23 mouse cellular contexts compared by ENCODE assay signal in genomic region chr19:29487326-29488072, GRCm38 (mm10). TPM values are rescaled to one million over a fixed set of nuclear protein-coding genes. Genes with fewer than 3 reads are reported as not detected.
A peak's percentile ranks its signal among the peaks of the same experiment; 100 is the strongest.
DNase-seq lines count a peak whose midpoint lies in the region; ATAC-seq and TF ChIP-seq lines count a peak whose summit lies in the region.
"Had no signal": no experiment of that assay in that cellular context is flagged by ENCODE, and none has a peak within 500 bp of the region (broad histone marks: within the 10 kb centered on the region; RNA-seq: fewer than 3 reads in every experiment).

No protein-coding gene starts in this region.

- no peak overlapping the region for H3K9ac ChIP-seq in heart, adult 2 months (ENCODE audit: low read depth, low read length)
- no peak overlapping the region for H3K9ac ChIP-seq in liver, embryonic 12.5 days
- no peak overlapping the region for H3K9ac ChIP-seq in forebrain, postnatal 0 days
- H3K9ac ChIP-seq: embryonic facial prominence, embryonic 12.5 days; heart, embryonic 15.5 days; lung, embryonic 14.5 days; midbrain, embryonic 15.5 days; neural tube, embryonic 15.5 days had no signal

- 81% methylated on average over 14 of the region's 14 CpGs for WGBS in heart, embryonic 10.5 days
- 90% methylated on average over 14 of the region's 14 CpGs for WGBS in heart, adult 2 months
- 82% methylated on average over 14 of the region's 14 CpGs for WGBS in spleen, adult 2 months
- 70% methylated on average over 14 of the region's 14 CpGs for WGBS in liver, embryonic 12.5 days (ENCODE audit: insufficient replicate concordance)
- 80% methylated on average over 14 of the region's 14 CpGs for WGBS in small intestine, adult 2 months
- 93% methylated on average over 14 of the region's 14 CpGs for WGBS in forebrain, postnatal 0 days

- H3K27ac ChIP-seq in heart, embryonic 10.5 days = no peak overlapping the region
- H3K27ac ChIP-seq in heart, adult 2 months = no peak overlapping the region
- H3K27ac ChIP-seq in spleen, adult 2 months (ENCODE audit: insufficient read depth, low read length) = peak overlapping the region; percentile 94
- no peak overlapping the region; the same call in 1 of the 2 replicates for H3K27ac ChIP-seq in liver, embryonic 12.5 days
- H3K27ac ChIP-seq in small intestine, adult 2 months (ENCODE audit: insufficient read depth, low read depth, low read length) = peak overlapping the region; percentile 61; the same call in 1 of the 2 replicates
- no peak overlapping the region for H3K27ac ChIP-seq in forebrain, postnatal 0 days (ENCODE audit: low read depth, low read length)
- H3K27ac ChIP-seq: embryonic facial prominence, embryonic 12.5 days; heart, embryonic 15.5 days; kidney, postnatal 0 days; midbrain, embryonic 15.5 days; neural tube, embryonic 15.5 days had no signal

- no peak for TF ChIP-seq EP300 in heart, adult 2 months (IDR thresholded peaks at IDR 0.05; ENCODE audit: insufficient read depth, low read depth, low read length)

- intact Hi-C loops in heart, adult 2 months (cut with DNase I) = no loop called here

- no peaks in the 10 kb centered on the region for H3K9me3 ChIP-seq in heart, embryonic 10.5 days
- H3K9me3 ChIP-seq in liver, embryonic 12.5 days (replicated peaks) = no peaks in the 10 kb centered on the region
- no peaks in the 10 kb centered on the region for H3K9me3 ChIP-seq in forebrain, postnatal 0 days (ENCODE audit: low read length)
- H3K9me3 ChIP-seq: embryonic facial prominence, embryonic 12.5 days; heart, embryonic 15.5 days; midbrain, embryonic 10.5 days; midbrain, embryonic 15.5 days; neural tube, embryonic 15.5 days had no signal

- no peaks in the 10 kb centered on the region for H3K79me2 ChIP-seq in heart, adult 2 months (replicated peaks; ENCODE audit: control insufficient read depth, insufficient read depth, low read length)

- H3K4me1 ChIP-seq in heart, embryonic 10.5 days = peaks cover 9% of the 10 kb centered on the region; the same call in 1 of the 2 replicates
- H3K4me1 ChIP-seq in heart, adult 2 months (ENCODE audit: control insufficient read depth, insufficient read depth, low read length) = peaks cover 4% of the 10 kb centered on the region
- peaks cover 36% of the 10 kb centered on the region for H3K4me1 ChIP-seq in spleen, adult 2 months (ENCODE audit: control insufficient read depth, insufficient read depth, insufficient read length)
- H3K4me1 ChIP-seq in liver, embryonic 12.5 days = peaks cover 21% of the 10 kb centered on the region
- H3K4me1 ChIP-seq in small intestine, adult 2 months (ENCODE audit: control insufficient read depth, insufficient read depth, insufficient read length, low read length) = peaks cover 3% of the 10 kb centered on the region; the same call in 1 of the 2 replicates
- no peaks in the 10 kb centered on the region for H3K4me1 ChIP-seq in forebrain, postnatal 0 days (ENCODE audit: insufficient read depth)
- H3K4me1 ChIP-seq: embryonic facial prominence, embryonic 12.5 days; heart, embryonic 15.5 days; midbrain, embryonic 15.5 days; neural tube, embryonic 15.5 days had no signal

- TF ChIP-seq POLR2A in heart, adult 2 months (IDR thresholded peaks at IDR 0.05; ENCODE audit: insufficient read depth, low read depth, low read length) = no peak
- no peak for TF ChIP-seq POLR2A in spleen, adult 2 months (IDR thresholded peaks at IDR 0.05; ENCODE audit: low read depth, low read length)
- TF ChIP-seq POLR2A in small intestine, adult 2 months (IDR thresholded peaks at IDR 0.05; ENCODE audit: low read depth, low read length) = no peak

- no peak for ATAC-seq in liver, embryonic 12.5 days
- no peak for ATAC-seq in forebrain, postnatal 0 days
- ATAC-seq: forebrain, embryonic 14.5 days; hindbrain, embryonic 16.5 days; midbrain, embryonic 15.5 days had no signal

- no peaks in the 10 kb centered on the region for H3K27me3 ChIP-seq in heart, embryonic 10.5 days (ENCODE audit: insufficient read depth, poor library complexity, severe bottlenecking)
- H3K27me3 ChIP-seq in heart, adult 2 months (ENCODE audit: control insufficient read depth, insufficient read depth, low read length) = no peaks in the 10 kb centered on the region
- no peaks in the 10 kb centered on the region for H3K27me3 ChIP-seq in spleen, adult 2 months (ENCODE audit: control insufficient read depth, insufficient read depth, low read length)
- no peaks in the 10 kb centered on the region for H3K27me3 ChIP-seq in liver, embryonic 12.5 days (replicated peaks)
- no peaks in the 10 kb centered on the region for H3K27me3 ChIP-seq in small intestine, adult 2 months (ENCODE audit: control insufficient read depth, insufficient read depth, low read length)
- no peaks in the 10 kb centered on the region for H3K27me3 ChIP-seq in forebrain, postnatal 0 days (ENCODE audit: insufficient read depth, low read length)
- H3K27me3 ChIP-seq: embryonic facial prominence, embryonic 12.5 days; heart, embryonic 15.5 days; midbrain, embryonic 15.5 days; neural tube, embryonic 15.5 days had no signal

- TF ChIP-seq CTCF in heart, adult 2 months (IDR thresholded peaks at IDR 0.05) = no peak
- TF ChIP-seq CTCF in spleen, adult 2 months (IDR thresholded peaks at IDR 0.05; ENCODE audit: extremely low read depth, insufficient read depth, insufficient read length, insufficient replicate concordance) = no peak
- TF ChIP-seq CTCF in small intestine, adult 2 months (IDR thresholded peaks at IDR 0.05; ENCODE audit: extremely low read depth, insufficient read length, insufficient replicate concordance, low read depth, low read length) = no peak
- no peak for TF ChIP-seq CTCF in forebrain, postnatal 0 days (IDR thresholded peaks at IDR 0.05; ENCODE audit: low read depth)

- no peak overlapping the region for H3K4me3 ChIP-seq in heart, embryonic 10.5 days
- H3K4me3 ChIP-seq in heart, adult 2 months = no peak overlapping the region
- no peak overlapping the region for H3K4me3 ChIP-seq in spleen, adult 2 months (ENCODE audit: extremely low read depth, insufficient read depth, insufficient read length)
- H3K4me3 ChIP-seq in liver, embryonic 12.5 days = no peak overlapping the region
- no peak overlapping the region for H3K4me3 ChIP-seq in small intestine, adult 2 months (ENCODE audit: low read depth, low read length)
- H3K4me3 ChIP-seq in forebrain, postnatal 0 days (ENCODE audit: low read depth, low read length) = no peak overlapping the region
- H3K4me3 ChIP-seq: embryonic facial prominence, embryonic 12.5 days; heart, embryonic 15.5 days; midbrain, embryonic 10.5 days; midbrain, embryonic 15.5 days; neural tube, embryonic 15.5 days had no signal

- no peaks in the 10 kb centered on the region for H3K36me3 ChIP-seq in heart, embryonic 10.5 days
- no peaks in the 10 kb centered on the region for H3K36me3 ChIP-seq in heart, adult 2 months (ENCODE audit: control insufficient read depth, insufficient read depth, low read length)
- H3K36me3 ChIP-seq in spleen, adult 2 months (ENCODE audit: control insufficient read depth, insufficient read depth, low read length) = no peaks in the 10 kb centered on the region
- H3K36me3 ChIP-seq in liver, embryonic 12.5 days = no peaks in the 10 kb centered on the region
- no peaks in the 10 kb centered on the region for H3K36me3 ChIP-seq in small intestine, adult 2 months (ENCODE audit: control insufficient read depth, insufficient read depth, low read length)
- H3K36me3 ChIP-seq in forebrain, postnatal 0 days (ENCODE audit: insufficient read depth) = no peaks in the 10 kb centered on the region
- H3K36me3 ChIP-seq: embryonic facial prominence, embryonic 12.5 days; heart, embryonic 15.5 days; midbrain, embryonic 10.5 days; midbrain, embryonic 15.5 days; neural tube, embryonic 15.5 days had no signal

- peak; percentile 62 for DNase-seq in heart, embryonic 10.5 days (ENCODE audit: low spot score)
- no peak for DNase-seq in heart, adult 2 months
- DNase-seq in spleen, adult 2 months (ENCODE audit: low read depth in 1 of 2, low spot score in 2 of 2) = no peak
- no peak for DNase-seq in spleen, postnatal 14 days (ENCODE audit: low spot score in 2 of 2)
- DNase-seq in forebrain, postnatal 0 days = no peak
- DNase-seq in lung, postnatal 36 days = no peak
- DNase-seq: adrenal gland, postnatal 25 days; cerebellum, adult 8-10 months; cerebellum, postnatal 25 days; kidney, adult 8-10 months; lung, embryonic 14.5 days; right cerebral cortex, postnatal 14 days; thymus, postnatal 4 days had no signal

- 0 out of 2 replicates have a peak overlapping the region, but pooled peaks have one; percentile 6 for H3K4me2 ChIP-seq in liver, embryonic 12.5 days
- H3K4me2 ChIP-seq in forebrain, postnatal 0 days (ENCODE audit: low read depth) = no peak overlapping the region
- H3K4me2 ChIP-seq: embryonic facial prominence, embryonic 12.5 days; heart, embryonic 15.5 days; midbrain, embryonic 15.5 days; neural tube, embryonic 15.5 days had no signal

RNA-seq across cellular contexts. Expression of gene Ric1, which starts 34.6 kb away (rescaled TPM):
- polyA plus RNA-seq in heart, embryonic 10.5 days (2016; fragmentation: Nextera tagmentation; extraction: Ambion mirVana) = 6.6 and 8.9 TPM in 2 replicates
- total RNA-seq in heart, adult 2 months (2021) = 10 to 100 TPM; 16.9 to 20.6 TPM
- polyA plus RNA-seq in heart, adult 2 months (2012; rRNA removed) = 9.2 and 15.0 TPM in 2 replicates
- 6.7 and 8.4 TPM in 2 replicates for polyA plus RNA-seq in spleen, adult 2 months (2012; rRNA removed)
- 4.9 and 5.8 TPM in 2 replicates for polyA plus RNA-seq in liver, embryonic 12.5 days (2016; fragmentation: Nextera tagmentation; extraction: Ambion mirVana)
- 4.1 and 6.7 TPM in 2 replicates for polyA plus RNA-seq in small intestine, adult 2 months (2012; rRNA removed)
- 35.0 and 38.0 TPM in 2 replicates for total RNA-seq in forebrain, postnatal 0 days (2014; rRNA removed)
- 7.9 and 10.4 TPM in 2 replicates for polyA plus RNA-seq in forebrain, postnatal 0 days (2015; fragmentation: Nextera tagmentation; extraction: Ambion mirVana)

Comparison
In these comparisons a context has a peak if more than half of its experiments do, and no peak if none do; other contexts are left out.
1. H3K27ac ChIP-seq: peak in spleen, adult 2 months (single experiment) and small intestine, adult 2 months (single experiment); none in heart, embryonic 10.5 days (single experiment), heart, adult 2 months (single experiment), liver, embryonic 12.5 days (single experiment) and forebrain, postnatal 0 days (single experiment).